Mouse (Mus musculus) G1E (cell line): ENCODE data around the gene Ptprcap.

Experiments
- CTCF ChIP-seq: IDR thresholded peaks from 2 replicates; pipeline ENCODE4 v1.5.1; 2012; ENCODE audit warnings: low read depth, low read length, inconsistent platforms, mixed read lengths
- GATA1 ChIP-seq: IDR thresholded peaks from 2 replicates; pipeline ENCODE4 v1.6.1; 2012; ENCODE audit warnings: borderline replicate concordance, low read length, inconsistent platforms, mixed read lengths
- POLR2AphosphoS5 ChIP-seq: IDR thresholded peaks from 2 replicates; pipeline ENCODE4 v1.6.1; 2012; ENCODE audit warnings: low read depth, low read length, inconsistent platforms; ENCODE audit not compliant: insufficient replicate concordance
- TAL1 ChIP-seq: conservative IDR thresholded peaks from 2 replicates; pipeline ENCODE4 v1.6.1; 2012; ENCODE audit warnings: low read depth, low read length, inconsistent platforms, mixed read lengths

- TF ChIP-seq CTCF (no peak), POLR2AphosphoS5 (no peak), GATA1 (no peak), TAL1 (no peak)
These were observed 766 bp upstream of the Ptprcap start for GRCm38 (mm10) chr19:4152445-4153231.
